Mouse (Mus musculus) forelimb bud, embryonic 11.5 days (tissue): ENCODE results near the gene Exosc5.

Experiments used
- DNase-seq: peaks from one replicate; pipeline ENCODE4 v3.0.0-alpha.2; 2012; ENCODE audit warnings: low read depth, low spot score

Exosc5 gene

DNA sequence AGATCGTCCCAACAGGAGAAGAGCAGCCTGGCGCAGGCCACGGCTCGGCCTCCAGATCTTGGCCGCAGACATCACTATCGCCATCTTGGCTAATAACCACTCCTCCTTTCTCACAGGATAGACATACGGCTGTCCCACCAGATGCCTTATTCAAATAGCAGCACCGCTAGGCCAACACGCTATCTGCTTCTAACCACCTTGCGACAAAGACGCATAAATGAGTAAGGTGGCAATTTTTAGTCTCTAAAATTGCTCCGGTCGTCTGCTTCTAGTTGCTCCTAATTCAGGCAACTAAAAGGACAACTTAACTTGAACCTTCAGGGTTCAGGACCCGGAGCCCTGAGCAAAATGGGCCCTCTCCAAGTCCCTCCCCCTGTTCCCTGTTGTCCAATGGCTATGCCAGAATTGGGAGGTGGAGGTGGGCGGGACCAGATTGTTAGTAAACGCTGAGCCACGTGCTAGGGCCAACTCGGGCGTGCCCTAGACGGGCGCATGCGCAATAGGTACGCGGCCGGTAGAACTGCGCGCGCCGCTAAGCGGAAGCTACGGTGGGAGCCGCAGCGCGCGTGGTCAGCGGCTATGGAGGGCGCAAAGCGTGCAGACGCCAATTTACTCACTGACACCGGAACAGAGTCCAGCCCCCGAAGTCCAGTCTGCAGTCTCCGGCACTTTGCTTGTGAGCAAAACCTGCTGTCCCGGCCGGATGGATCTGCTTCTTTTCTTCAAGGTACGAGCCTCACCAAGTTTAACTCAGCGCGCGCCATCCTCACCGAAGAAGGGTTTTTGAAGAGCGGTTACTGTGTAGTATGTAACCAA, at the start of gene Exosc5, which contains the start of gene Bckdha:
Gene Exosc5 (plus strand): TSS at position 508 of the 816 bp plus-strand sequence.
Gene Bckdha (minus strand): TSS at position 325 of the 816 bp plus-strand sequence.
- DNase-seq = peak; percentile 99

DNA sequence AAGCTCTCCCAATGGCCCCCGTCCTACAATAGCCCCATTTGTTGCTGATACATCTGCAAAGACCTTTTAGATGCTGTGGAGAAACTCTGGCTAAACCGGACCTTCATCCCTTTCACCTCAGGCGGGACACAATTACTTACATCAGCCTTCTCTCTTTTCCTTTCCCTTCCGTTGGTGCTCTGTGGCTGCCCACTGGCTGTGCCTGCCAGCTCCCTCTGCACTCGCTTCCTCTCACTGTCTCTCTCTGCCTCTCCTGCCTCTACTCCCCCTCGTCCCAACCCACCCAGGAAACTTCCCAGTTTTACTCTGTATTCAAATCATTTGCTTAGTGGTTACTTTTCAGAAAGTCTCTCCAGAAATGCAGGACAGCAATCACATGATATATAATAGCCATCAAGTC, 48.9 kb upstream of the Exosc5 start:
- no peak for DNase-seq

DNA sequence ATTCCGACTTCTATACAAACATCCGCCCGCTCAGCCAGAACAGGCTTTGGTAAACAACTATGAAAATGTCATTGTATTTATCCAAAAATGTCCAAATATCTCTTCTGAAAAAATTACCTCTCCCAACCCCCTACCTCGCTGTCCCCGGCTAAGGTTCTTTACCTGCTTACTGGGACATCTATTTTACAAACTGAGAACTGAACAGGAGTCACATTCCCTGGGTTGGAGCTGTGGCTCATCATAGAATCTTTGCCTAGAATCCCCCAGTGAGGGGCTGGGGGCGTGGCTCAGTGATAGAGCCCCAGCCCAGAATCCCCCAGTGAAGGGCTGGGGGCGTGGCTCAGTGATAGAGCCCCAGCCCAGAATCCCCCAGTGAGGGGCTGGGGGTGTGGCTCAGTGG, 47.5 kb upstream of the Exosc5 start:
- no peak for DNase-seq

DNA sequence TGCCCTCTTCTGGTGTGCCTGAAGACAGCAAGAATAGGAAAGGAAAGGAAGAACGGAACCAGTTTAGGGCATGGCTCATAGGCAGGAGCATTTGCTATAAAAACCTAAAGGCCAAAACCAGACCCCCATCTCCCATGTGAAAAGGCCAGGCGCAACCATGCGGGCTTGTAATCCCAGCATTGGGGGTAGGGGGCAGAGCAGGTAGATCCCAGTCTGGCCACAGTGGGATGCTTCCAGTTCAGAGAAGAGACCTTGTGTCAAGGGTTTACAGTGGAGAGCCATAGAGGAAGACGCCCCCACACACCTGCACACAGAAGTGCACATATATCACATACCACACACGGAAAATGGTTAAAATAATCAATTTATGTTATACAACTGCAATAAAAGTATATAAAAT, 44.9 kb upstream of the Exosc5 start:
- no peak for DNase-seq

DNA sequence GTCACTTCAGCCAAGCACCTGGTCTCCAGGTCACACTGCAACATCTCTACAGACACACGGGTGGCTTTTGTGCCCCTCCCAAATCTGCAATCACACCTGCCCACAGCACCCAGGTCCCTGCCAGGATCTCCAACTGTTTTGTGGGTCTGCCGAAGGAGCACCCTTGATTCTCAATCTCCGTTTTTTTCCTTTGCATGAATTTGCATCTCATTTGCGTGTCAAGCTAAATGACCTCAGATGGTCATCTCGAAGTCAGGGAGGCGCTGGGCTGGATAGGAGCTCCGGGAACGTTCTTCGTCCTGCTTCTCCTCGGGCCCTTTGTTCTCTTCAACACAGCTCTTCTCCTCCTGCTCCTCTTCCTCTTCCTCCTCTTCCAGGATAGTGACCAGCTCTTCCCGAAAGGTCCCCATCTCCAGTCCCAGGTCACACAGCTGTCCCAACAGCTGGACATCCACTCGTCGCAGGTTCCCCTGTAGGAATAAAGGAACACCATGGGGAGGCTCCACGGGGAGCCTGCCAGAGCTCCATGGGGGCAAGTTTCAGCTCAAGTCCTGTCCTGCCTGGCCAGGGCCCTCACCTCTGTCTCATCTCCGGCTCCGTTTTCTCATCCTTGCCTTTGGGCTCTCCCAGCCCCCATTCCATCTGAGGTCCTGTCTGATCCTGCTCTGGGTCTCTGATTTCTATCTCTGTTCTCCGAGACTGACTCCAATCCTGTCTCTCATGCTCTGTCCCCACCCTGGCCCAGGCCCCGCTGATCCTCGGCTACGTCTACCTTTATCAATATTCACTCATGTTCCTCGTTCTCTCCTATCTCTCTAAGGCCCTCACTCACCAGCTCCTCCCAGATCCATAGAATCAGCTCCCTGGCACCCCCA, 43.9 kb upstream of the Exosc5 start:
- DNase-seq = no peak

DNA sequence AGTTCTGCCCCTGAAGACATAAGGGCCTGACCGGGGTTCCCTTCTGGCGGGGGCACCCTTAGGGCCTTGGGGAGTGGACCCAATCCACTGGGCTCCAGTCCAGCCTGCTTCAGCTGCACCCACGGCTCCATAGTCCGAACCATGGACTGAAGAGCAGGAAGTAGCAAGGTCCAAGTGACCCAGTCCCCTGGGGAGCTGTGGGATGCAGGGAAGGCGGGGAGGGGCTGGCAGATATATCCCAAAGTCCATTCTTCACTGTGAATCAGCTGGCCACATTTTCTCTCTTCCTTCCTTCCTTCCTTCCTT, 43.3 kb upstream of the Exosc5 start, which contains the start of gene Erich4:
Gene Erich4 (minus strand): TSS at position 187 of the 306 bp plus-strand sequence.
- DNase-seq = no peak

DNA sequence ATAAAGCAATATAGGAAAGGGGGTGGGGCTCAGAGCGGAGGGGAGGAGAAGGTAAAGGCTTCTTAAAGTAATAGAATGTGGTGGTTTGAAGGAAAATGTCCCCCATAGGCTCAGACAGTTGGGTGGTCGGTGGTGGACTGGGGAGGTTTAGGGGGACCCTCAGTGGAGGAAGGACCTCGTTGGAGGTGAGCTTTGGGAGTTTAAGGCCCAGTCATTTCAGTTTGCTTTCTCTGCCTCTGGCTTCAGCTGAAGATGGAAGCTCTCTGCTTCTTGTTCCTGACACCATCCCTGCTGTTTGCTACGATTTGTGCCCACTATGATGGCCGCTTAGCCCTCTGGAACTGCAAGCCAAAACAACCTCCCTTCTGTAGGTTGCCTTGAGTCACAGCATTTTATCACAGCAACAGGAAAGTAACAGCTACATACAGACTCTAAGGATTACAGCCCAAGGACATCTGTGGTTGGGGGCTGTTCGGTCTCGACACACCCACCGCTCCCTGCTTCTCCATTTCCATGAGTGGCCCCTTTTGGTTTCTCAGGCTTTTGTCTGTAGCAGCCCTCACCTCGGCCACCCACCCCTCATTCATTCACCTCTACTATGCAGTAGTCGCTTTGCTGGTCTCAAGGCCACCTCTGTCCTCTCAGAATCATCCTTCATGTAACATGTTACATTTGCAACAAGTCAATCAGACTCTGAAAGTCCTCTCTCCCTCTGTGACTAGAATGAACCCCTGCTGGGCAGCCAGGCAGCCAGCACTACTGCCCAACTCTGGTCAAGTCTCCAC, 41.4 kb upstream of the Exosc5 start:
- no peak for DNase-seq

DNA sequence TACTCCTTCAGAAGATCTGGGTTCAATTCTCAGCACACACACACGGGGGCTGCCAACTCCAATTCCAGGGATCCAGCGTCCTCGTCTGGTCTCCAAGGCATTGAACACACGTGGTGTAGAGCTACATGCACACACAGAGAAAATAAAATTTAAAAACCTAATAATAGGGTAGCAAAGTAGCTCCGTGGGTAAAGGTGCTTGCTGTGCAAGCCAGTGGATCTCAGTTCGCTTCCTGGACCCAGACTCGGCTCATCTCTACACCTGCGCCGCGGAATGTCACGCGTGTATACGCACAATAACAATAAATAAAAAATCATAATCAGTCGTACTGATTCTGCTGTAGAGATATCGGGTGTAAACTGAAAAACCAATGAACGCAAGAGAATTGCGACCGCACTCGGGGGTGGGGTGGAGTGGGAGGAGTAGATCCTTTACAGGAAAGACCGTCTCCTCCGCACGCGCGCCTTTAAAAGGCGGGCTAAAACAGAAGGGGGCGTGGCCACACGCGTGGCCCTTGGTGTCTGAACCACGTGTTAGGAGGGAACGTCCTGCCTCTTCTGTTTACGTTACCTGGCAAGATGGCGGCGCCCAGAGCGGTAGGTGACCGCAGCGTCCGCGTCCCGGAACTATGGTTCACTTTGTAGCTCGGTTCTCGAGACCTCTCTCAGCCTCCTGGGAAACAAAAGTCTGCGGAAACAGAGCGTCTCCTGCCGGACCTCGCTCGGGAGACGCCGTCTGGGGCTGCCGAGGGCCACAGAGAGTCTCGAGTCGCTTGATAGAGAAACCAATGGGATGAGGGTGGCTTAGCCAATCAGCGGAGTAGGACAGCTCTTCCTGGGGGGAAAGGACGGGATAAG, 39.9 kb upstream of the Exosc5 start, which contains the start of gene Dmac2:
Gene Dmac2 (plus strand): TSS at position 550 of the 857 bp plus-strand sequence.
- DNase-seq = peak; percentile 94

DNA sequence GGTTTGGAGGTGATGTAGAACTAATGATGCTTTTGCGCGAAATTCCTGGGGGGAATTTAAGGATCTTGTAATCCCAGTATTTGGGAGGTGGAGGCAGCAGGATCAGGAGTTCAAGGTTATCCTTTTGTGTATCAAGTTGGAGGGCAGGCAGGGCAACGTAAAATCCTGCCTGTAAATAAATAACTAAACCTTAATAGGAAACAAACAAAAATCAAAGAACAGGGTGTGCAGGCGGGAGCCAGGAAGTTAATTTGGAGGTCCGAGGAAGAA, 39.3 kb upstream of the Exosc5 start:
- no peak for DNase-seq

DNA sequence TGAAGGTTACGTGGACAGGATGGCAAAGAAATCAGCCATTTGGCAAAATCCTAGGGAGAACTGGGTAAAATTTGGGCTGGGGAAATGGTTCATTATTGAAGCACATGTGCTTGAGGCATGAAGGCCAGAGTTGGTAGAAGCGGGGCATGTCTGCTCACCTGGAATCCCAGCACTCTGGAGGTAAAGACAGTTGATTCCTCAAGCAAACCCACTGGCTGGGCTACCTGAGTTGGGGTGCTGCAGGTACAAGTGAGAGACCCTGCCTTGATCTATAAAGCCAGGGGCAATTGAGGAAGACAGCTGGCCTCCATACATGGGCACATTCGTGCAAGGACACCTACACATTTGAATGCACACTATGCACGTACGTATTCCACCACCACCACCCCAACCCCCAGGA, 38.9 kb upstream of the Exosc5 start:
- no peak for DNase-seq

DNA sequence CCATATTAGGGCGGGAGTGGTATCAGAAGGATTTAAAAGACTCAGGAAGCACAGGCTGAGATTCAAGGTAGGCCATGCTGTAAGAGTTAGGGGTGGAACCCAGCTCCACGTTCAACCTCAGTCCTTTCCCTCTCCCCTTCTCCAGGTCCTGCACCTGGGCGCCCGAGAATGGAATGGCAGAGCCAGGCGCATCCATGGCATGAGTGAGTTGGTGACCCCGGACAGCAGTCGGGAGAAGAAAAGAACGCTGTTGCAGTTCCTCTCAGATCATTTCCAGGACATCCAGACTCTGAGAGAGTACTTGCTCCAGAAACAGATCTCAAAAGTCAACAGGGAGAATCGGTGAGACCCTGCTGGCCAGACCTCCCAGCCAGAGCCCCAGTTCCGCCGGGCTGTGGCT, 38.2 kb upstream of the Exosc5 start:
- DNase-seq = no peak

DNA sequence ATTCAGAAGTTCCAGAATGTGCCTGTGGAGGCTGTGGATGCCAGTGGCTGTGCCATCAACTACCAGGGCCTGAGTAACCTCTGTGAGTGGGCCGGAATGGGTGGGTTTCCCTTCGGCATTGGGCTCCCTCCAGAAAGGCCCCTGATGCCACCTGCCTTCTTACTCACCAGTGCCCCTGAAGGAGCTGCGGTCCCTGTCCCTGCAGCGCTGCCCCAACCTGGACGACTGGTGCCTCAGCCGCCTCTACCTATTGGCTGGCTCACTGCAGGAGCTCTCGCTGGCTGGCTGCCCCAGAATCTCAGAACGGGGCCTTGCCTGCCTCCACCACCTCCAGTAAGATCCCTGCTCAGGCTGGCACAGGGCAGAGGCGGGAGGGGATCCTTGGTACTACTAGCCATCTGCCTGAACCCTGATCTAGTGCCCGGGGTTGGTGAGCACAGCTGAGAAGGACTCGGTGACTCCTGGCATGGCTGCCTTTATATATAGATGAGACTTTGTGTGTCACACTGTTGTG, 35.0 kb upstream of the Exosc5 start:
- DNase-seq = no peak

DNA sequence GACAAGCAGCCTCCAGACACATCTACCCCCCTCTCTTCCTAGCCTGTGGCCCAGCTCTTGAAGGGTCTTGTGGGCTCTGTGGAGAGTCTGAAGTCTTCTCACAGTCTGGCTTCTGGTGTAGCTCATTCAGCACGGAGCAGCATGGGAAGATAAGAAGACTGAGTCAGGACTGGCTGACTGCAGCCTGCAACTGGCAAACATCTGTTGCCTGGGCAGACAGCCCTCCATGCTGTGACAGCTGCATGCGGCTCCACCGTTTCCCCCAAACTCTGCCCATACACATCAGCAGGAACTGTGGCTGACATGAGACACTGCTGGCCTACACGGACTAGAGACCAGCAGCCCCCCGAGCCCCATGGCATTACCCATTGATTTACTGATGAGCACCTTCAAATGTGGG, 34.1 kb upstream of the Exosc5 start:
- DNase-seq = no peak

DNA sequence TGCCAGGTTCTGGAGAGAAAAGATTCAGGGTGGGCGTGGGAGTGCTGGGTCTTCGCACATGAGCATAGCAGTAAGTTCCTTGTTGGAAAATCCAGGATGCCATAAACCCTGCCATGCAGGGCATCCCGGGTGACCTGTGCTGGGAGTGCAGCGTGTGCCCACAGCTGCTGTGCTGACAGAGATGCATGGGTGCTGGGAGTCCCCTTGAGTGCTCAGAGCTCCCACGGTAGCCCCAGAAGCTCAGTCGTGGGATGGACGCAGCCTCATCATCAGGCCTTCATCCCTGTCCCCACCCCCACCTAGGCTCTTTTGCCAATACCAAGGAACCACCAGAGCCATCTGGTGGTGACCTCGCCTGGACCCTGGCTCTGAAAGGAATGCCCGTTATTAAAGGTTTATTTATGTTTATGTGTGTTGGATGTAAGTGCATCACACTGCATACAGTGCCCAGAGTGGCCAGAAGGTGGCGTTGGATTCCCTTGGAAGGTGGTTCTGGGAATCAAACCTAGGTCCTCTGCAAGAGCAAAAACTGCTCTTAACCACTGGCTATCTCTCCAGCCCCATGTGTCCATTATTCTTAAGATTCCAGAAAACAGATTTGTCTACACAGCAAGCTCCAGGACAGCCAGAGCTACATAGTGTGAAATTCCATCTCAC, 33.2 kb upstream of the Exosc5 start:
- no peak for DNase-seq

DNA sequence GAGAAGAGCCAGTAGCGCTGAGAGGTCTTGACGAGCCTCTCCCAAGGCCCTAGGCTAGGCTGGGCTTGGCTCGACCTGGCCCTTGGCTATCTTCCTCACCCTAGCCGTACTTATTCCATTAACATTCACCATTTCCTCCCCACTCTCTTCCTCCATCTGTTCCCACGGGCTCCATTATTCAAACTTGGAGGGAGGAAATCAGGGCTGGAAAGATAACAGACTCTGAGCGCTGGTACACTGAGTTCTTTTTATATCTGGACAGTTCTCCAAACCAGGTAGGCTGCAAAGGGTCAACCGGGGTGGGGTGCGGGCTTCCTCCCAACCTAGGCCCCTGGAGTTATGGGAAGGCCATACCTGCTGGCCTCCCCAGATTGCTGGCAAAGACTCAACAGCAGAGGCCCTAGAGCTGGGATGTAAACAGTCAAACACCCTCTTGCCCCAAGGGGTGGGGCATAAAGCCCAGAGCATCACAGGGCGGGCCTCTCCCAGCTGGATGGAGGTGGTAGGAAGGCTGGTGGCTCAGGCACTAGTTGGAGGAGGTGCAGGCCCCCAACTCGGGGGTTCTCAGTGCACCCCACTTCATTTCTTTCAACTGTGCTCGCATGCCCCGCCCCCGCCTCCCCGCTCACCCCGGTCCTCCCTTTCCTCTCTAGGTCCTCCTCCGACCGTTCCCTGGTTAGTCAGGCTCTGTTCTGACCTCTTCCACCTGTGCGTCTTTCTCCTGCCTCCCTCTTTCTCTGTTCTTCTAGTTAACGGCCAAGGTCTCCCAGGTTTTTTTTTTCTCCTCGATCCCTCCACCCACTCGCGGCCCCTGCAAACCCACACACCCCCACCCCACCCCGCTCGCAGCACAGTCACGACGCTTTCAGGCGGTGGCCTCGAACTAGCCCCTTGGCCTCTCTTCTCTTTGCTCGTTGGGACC, 32.2 kb upstream of the Exosc5 start, which contains the start of gene B3gnt8:
Gene B3gnt8 (plus strand): TSS at position 146 of the 922 bp plus-strand sequence.
- no peak for DNase-seq

DNA sequence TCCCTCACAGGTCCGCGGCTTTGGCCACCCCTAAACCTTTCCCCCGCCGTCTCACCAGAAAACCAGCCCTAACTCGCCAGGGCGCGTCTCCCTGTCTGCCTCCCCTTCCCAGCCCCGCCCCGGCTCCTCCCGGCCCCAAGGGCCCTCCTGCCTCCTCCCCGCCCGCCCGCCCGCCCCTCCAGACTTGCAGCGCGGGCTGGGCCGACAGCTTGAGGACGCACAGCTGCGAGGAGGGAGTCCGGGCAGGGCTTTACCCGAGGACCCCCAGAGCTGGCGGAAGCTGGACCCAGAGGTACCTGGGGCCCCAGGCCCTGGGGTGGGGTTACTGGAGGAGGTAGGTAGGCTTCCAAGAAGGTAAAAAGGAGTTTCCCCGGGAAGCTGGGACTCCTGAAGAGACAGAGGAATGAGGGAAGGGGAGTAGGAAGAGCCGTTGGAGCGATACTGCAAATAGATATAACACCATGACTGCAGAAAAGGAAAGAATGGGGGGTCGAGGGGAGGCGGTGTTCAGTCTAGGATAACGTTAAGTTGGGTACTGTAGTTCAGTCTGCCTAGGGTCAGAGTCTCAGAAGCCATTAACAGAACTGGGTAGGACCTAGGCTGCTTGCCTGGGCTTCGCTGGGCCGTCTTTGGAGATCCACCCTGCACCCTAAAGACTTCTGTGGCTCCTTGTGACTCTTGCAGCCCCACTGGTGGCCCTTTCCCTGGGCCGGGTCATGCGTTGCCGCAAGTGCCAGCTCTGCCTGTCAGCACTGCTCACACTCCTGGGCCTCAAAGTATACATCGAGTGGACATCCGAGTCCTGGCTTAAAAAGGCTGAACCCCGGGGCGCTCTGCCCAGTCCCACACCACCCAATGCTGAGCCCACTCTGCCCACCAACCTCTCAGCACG, 31.3 kb upstream of the Exosc5 start:
- DNase-seq = peak; percentile 19

DNA sequence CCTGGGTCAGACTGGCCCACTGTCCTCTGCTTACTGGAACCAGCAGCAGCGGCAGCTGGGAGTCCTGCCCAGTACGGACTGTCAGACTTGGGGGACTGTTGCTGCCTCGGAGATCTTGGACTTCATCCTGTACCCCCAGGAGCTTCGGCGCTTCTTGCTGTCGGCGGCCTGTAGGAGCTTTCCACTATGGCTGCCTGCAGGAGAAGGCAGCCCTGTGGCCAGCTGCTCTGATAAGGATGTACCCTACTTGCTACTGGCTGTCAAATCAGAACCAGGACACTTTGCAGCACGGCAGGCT, 30.7 kb upstream of the Exosc5 start:
- DNase-seq = no peak

DNA sequence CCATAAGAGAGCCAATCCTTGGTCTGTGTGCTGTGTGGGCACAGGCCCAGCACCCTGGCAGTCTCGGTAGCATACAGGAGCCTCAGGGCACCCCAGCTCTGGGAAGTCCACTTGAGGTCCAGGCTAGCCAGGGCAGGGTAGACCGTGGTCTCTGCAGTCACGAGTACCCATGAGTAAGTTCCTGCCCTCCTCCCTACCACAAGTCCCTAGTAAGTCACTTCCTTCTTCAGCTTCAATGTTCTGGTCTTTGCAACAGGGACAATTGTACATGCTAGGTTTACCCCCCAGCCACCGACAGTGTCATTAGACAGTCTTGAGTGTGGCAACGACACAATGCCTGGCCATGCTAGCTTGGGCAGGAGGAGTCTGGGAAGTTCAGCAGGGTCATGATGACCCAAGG, 26.3 kb upstream of the Exosc5 start:
- DNase-seq = no peak
